Mouse (Mus musculus) megakaryocyte-erythroid progenitor cell, adult 5-6 weeks (primary cell): ENCODE data around the gene Vmn1r180. TPM values are rescaled to one million over a fixed set of nuclear protein-coding genes. Genes with fewer than 3 reads are reported as not detected.
"Not testable (repeated sequence)": the region's sequence is repeated elsewhere in the genome, so short reads cannot be mapped to it uniquely, and the experiment has no call there.

Source experiments
- ATAC-seq: replicated peaks from 2 replicates; pipeline ENCODE4 v1.8.0; 2016; ENCODE audit warnings: mild to moderate bottlenecking, inconsistent platforms; ENCODE audit not compliant: severe bottlenecking, poor library complexity, low FRiP score, low TSS enrichment
- total RNA-seq, 2 experiments: library from RNA; stranded (forward) in 1 of 2; stranded (reverse) in 1 of 2; fragments of 200-1000, 215-1000 nt in 1 of 2; fragments of >200 nt in 1 of 2; fragmentation: Nextera tagmentation in 1 of 2; gene quantifications; 2 replicates each; pipeline ENCODE4 v1.2.3; 2014 to 2017

Gene Vmn1r180
- total RNA-seq (2014; fragmentation: Nextera tagmentation) (not detected in 2 replicates), total RNA-seq (2017) (not detected in 2 replicates)

DNA sequence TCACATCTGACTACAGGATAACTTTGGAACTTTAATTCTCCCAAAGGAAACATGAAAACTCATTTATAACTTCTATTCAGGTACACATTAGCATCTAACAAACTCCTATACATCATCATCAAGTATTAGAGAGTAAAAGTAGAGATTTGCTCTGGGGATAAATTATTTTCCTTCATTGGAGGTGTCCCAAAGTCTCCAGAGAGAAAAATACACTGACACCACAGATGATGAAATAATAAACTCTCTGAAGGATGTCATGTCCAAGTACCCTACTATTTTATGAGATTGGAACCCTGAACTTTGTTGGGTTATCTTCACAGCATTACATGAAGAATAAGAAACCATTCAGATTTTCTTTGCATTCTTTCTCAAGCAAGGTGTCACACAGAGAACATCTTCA, at the start of gene Vmn1r180:
Gene Vmn1r180, plus strand, starts transcription at position 301 of the 400 bp plus-strand sequence.
- ATAC-seq: no peak

DNA sequence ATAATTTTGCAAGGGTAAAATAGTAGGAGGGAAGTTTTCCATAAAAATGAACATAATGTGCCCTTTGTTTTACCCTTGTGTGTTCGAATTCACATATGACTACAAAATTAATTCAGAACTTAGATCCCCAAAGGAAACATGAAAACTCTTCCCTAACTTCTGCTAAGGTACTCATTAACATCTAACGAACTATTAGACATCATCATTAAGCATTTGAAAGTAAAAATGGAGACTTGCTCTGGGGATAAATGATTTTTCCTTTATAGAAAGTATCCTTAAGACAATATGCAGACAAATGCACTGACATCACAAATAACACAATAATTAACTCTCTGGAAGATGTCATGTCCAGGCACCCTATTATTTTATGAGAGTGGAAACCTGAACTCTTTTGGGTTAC, 23.8 kb upstream of the Vmn1r180 start, which contains the start of gene Vmn1r179:
Gene Vmn1r179, plus strand, starts transcription at position 301 of the 400 bp plus-strand sequence.
- no peak for ATAC-seq

DNA sequence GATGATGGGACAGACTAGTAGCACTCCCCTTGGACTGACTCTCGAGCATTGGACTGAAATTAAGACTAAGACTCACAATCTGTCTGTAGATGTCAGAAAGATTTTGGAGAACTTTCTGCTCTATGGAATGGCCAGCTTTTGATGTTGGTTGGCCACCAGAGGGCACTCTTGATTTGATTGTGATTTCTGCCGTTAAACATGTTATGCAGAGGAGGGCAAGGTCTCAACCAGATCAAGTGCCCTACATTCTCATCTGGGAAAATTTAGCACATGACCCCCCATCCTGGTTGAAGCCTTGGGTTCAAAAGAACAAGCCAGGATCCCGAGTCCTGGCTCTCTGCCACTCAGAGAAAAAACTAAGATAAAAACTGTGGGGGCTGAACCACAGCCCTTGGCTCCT, 17.6 kb downstream of the Vmn1r180 start:
- not testable (repeated sequence) for ATAC-seq

DNA sequence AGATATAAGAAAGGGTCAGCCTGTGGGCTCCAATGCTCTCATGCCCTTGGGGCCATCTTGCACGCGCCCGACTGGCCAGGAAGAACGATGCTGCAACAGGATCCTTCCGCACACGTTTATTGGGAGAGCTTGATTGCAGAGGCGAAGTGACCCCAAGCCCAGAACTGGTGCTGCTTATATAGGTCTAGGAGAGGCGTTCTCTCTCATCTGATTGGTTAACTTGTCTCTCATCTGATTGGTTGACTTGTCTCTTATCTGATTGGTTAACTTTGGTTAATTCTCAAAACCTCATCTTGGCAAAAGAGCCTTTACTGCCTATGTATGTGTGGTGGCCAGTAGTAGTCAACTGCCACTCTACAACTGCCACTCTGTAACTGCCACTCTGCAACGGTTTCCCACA, 23.9 kb downstream of the Vmn1r180 start, which contains the start of gene Vmn1r181:
Gene Vmn1r181, plus strand, starts transcription at position 301 of the 400 bp plus-strand sequence.
- not testable (repeated sequence) for ATAC-seq

DNA sequence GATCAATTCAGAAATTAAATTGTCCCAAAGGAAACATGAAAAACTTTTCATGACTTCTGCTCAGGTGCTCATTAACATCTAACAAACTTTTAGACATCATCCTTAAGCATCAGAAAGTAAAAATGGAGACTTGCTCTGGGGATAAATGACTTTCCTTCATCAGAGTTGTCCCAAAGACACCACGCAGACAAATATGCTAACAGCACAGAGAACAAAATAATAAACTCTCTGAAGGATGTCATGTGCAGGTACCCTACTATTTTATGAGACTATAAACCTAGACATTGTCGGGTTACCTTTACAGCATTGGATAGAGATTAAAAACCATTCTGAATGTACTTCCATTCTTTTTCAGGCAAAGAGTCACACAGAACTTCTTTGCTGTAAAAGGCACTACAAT, 51.0 kb downstream of the Vmn1r180 start, which contains the start of gene V1rd19:
Gene V1rd19, plus strand, starts transcription at position 301 of the 400 bp plus-strand sequence.
- no peak for ATAC-seq

Other genes starting within 250 kb of the Vmn1r180 start
- gene Vmn1r173, start 249.9 kb upstream of the Vmn1r180 start, total RNA-seq (2014; fragmentation: Nextera tagmentation): not detected in 2 replicates
- gene Vmn1r173, start 249.9 kb upstream of the Vmn1r180 start, total RNA-seq (2017): not detected in 2 replicates
- gene Vmn1r174, start 198.4 kb upstream of the Vmn1r180 start, total RNA-seq (2014; fragmentation: Nextera tagmentation): not detected in 2 replicates
- gene Vmn1r174, start 198.4 kb upstream of the Vmn1r180 start, total RNA-seq (2017): not detected in 2 replicates
- not detected in 2 replicates for gene Vmn1r175, start 140.0 kb upstream of the Vmn1r180 start, total RNA-seq (2014; fragmentation: Nextera tagmentation)
- gene Vmn1r175, start 140.0 kb upstream of the Vmn1r180 start, total RNA-seq (2017): not detected in 2 replicates
- not detected in 2 replicates for gene Vmn1r176, start 113.3 kb upstream of the Vmn1r180 start, total RNA-seq (2014; fragmentation: Nextera tagmentation)
- not detected in 2 replicates for gene Vmn1r176, start 113.3 kb upstream of the Vmn1r180 start, total RNA-seq (2017)
- not detected in 2 replicates for gene Vmn1r177, start 84.2 kb upstream of the Vmn1r180 start, total RNA-seq (2014; fragmentation: Nextera tagmentation)
- gene Vmn1r177, start 84.2 kb upstream of the Vmn1r180 start, total RNA-seq (2017): not detected in 2 replicates
- not detected in 2 replicates for gene Vmn1r178, start 58.6 kb upstream of the Vmn1r180 start, total RNA-seq (2014; fragmentation: Nextera tagmentation)
- gene Vmn1r178, start 58.6 kb upstream of the Vmn1r180 start, total RNA-seq (2017): not detected in 2 replicates
- not detected in 2 replicates for gene Vmn1r179, start 23.7 kb upstream of the Vmn1r180 start, total RNA-seq (2014; fragmentation: Nextera tagmentation)
- not detected in 2 replicates for gene Vmn1r179, start 23.7 kb upstream of the Vmn1r180 start, total RNA-seq (2017)
- not detected in 2 replicates for gene Vmn1r181, start 24.0 kb downstream of the Vmn1r180 start, total RNA-seq (2014; fragmentation: Nextera tagmentation)
- gene Vmn1r181, start 24.0 kb downstream of the Vmn1r180 start, total RNA-seq (2017): not detected in 2 replicates
- not detected in 2 replicates for gene V1rd19, start 51.1 kb downstream of the Vmn1r180 start, total RNA-seq (2014; fragmentation: Nextera tagmentation)
- not detected in 2 replicates for gene V1rd19, start 51.1 kb downstream of the Vmn1r180 start, total RNA-seq (2017)
- not detected in 2 replicates for gene Vmn1r183, start 102.6 kb downstream of the Vmn1r180 start, total RNA-seq (2014; fragmentation: Nextera tagmentation)
- gene Vmn1r183, start 102.6 kb downstream of the Vmn1r180 start, total RNA-seq (2017): not detected in 2 replicates
- gene Zfp180, start 131.3 kb downstream of the Vmn1r180 start, total RNA-seq (2014; fragmentation: Nextera tagmentation): 17.5 and 25.3 TPM in 2 replicates
- 15.8 and 16.0 TPM in 2 replicates for gene Zfp180, start 131.3 kb downstream of the Vmn1r180 start, total RNA-seq (2017)
- gene Zfp112, start 161.7 kb downstream of the Vmn1r180 start, total RNA-seq (2014; fragmentation: Nextera tagmentation): 0.20 and 0.22 TPM in 2 replicates
- gene Zfp112, start 161.7 kb downstream of the Vmn1r180 start, total RNA-seq (2017): 0.75 and 1.4 TPM in 2 replicates
- 8.0 and 8.2 TPM in 2 replicates for gene Zfp235, start 183.5 kb downstream of the Vmn1r180 start, total RNA-seq (2014; fragmentation: Nextera tagmentation)
- 6.4 and 7.8 TPM in 2 replicates for gene Zfp235, start 183.5 kb downstream of the Vmn1r180 start, total RNA-seq (2017)
- 1.5 and 2.2 TPM in 2 replicates for gene Zfp114, start 224.4 kb downstream of the Vmn1r180 start, total RNA-seq (2014; fragmentation: Nextera tagmentation)
- 2.4 and 2.5 TPM in 2 replicates for gene Zfp114, start 224.4 kb downstream of the Vmn1r180 start, total RNA-seq (2017)